Comparison of ENCODE assay signal across 11 mouse cellular contexts in genomic region chr5:135987248-135987647, GRCm38 (mm10). TPM values are rescaled to one million over a fixed set of nuclear protein-coding genes. Genes with fewer than 3 reads are reported as not detected.
DNase-seq lines count a peak whose midpoint lies in the region; ATAC-seq and TF ChIP-seq lines count a peak whose summit lies in the region.
"Had no signal": no experiment of that assay in that cellular context is flagged by ENCODE, and none has a peak within 500 bp of the region (broad histone marks: within the 10 kb centered on the region; RNA-seq: fewer than 3 reads in every experiment).

No protein-coding gene starts in this region.

- H3K4me1 ChIP-seq in liver, postnatal 0 days (ENCODE audit: insufficient read depth) = peaks cover 3% of the 10 kb centered on the region
- H3K4me1 ChIP-seq in CH12.LX (ENCODE audit: control insufficient read depth in 1 of 2, insufficient read depth in 2 of 2) = peaks cover 11 to 30% of the 10 kb centered on the region in 2 experiments
- H3K4me1 ChIP-seq in embryonic facial prominence, embryonic 10.5 days = no peaks in the 10 kb centered on the region
- H3K4me1 ChIP-seq in forebrain, embryonic 11.5 days (replicated peaks; ENCODE audit: control insufficient read depth, insufficient read depth, low read length) = no peaks in the 10 kb centered on the region

- dilution Hi-C loops in CH12.LX (cut with MboI; ENCODE audit: extremely low pct_ligation_motif_present, extremely low pct_unique_long_range_greater_than_20kb, low sequenced_read_pairs) = no loop called here

- TF ChIP-seq CTCF in liver, postnatal 0 days (IDR thresholded peaks at IDR 0.05; ENCODE audit: low read depth) = peak; percentile 58
- TF ChIP-seq CTCF in CH12.LX (conservative IDR thresholded peaks at IDR 0.05 in 1 of 2, IDR thresholded peaks at IDR 0.05 in 1 of 2; ENCODE audit: low read depth in 2 of 2, low read length in 2 of 2) = peak; percentile 29 to 83; a peak in 2 of 4 replicates

- ATAC-seq in liver, postnatal 0 days = no peak
- ATAC-seq in forebrain, embryonic 11.5 days (replicated peaks; ENCODE audit: low FRiP score) = no peak

- H3K9me3 ChIP-seq in liver, postnatal 0 days (ENCODE audit: low read length) = no peaks in the 10 kb centered on the region
- no peaks in the 10 kb centered on the region for H3K9me3 ChIP-seq in CH12.LX (replicated peaks; ENCODE audit: low read length)
- no peaks in the 10 kb centered on the region for H3K9me3 ChIP-seq in embryonic facial prominence, embryonic 10.5 days
- no peaks in the 10 kb centered on the region for H3K9me3 ChIP-seq in forebrain, embryonic 11.5 days (ENCODE audit: control insufficient read depth, low read length)
- H3K9me3 ChIP-seq: megakaryocyte, embryonic 14.5 days had no signal

- no peak overlapping the region for H3K4me3 ChIP-seq in liver, postnatal 0 days (ENCODE audit: low read depth, low read length)
- H3K4me3 ChIP-seq in CH12.LX (replicated peaks in 1 of 3; ENCODE audit: low read depth in 2 of 3, low read length in 2 of 3, poor library complexity in 1 of 3) = no peak overlapping the region
- H3K4me3 ChIP-seq in embryonic facial prominence, embryonic 10.5 days = no peak overlapping the region
- no peak overlapping the region for H3K4me3 ChIP-seq in forebrain, embryonic 11.5 days (ENCODE audit: low read depth, low read length)
- H3K4me3 ChIP-seq: megakaryocyte, embryonic 14.5 days had no signal

- no peak overlapping the region for H3K4me2 ChIP-seq in liver, postnatal 0 days (ENCODE audit: low read depth, low read length)
- H3K4me2 ChIP-seq in CH12.LX (ENCODE audit: insufficient read depth, low read depth, poor library complexity, severe bottlenecking) = no peak overlapping the region
- H3K4me2 ChIP-seq in forebrain, embryonic 11.5 days (ENCODE audit: low read depth, low read length, severe bottlenecking) = no peak overlapping the region

- TF ChIP-seq POLR2A in CH12.LX (IDR thresholded peaks at IDR 0.05; ENCODE audit: low read depth, low read length) = no peak

- H3K9ac ChIP-seq in liver, postnatal 0 days (replicated peaks) = no peak overlapping the region
- no peak overlapping the region for H3K9ac ChIP-seq in CH12.LX (ENCODE audit: insufficient read depth, low read depth)
- no peak overlapping the region for H3K9ac ChIP-seq in forebrain, embryonic 11.5 days (ENCODE audit: low read length)

- 51% methylated on average over 11 of the region's 11 CpGs for WGBS in liver, postnatal 0 days (ENCODE audit: insufficient replicate concordance)
- WGBS in embryonic facial prominence, embryonic 10.5 days = 70% methylated on average over 11 of the region's 11 CpGs
- 69% methylated on average over 11 of the region's 11 CpGs for WGBS in forebrain, embryonic 11.5 days

- TF ChIP-seq EP300 in liver, postnatal 0 days (IDR thresholded peaks at IDR 0.05; ENCODE audit: low read depth) = no peak
- no peak for TF ChIP-seq EP300 in CH12.LX (IDR thresholded peaks at IDR 0.05; ENCODE audit: low read length)

- no peaks in the 10 kb centered on the region for H3K27me3 ChIP-seq in liver, postnatal 0 days (ENCODE audit: insufficient read depth, low read length)
- no peaks in the 10 kb centered on the region for H3K27me3 ChIP-seq in CH12.LX (replicated peaks)
- no peaks in the 10 kb centered on the region for H3K27me3 ChIP-seq in embryonic facial prominence, embryonic 10.5 days (replicated peaks; ENCODE audit: low read depth, poor library complexity, severe bottlenecking)
- no peaks in the 10 kb centered on the region for H3K27me3 ChIP-seq in forebrain, embryonic 11.5 days (ENCODE audit: control insufficient read depth, insufficient read depth, low read length)

- peak; percentile 85 for TF ChIP-seq RAD21 in CH12.LX (IDR thresholded peaks at IDR 0.05; ENCODE audit: low read depth, low read length)

- no peak overlapping the region for H3K27ac ChIP-seq in liver, postnatal 0 days (ENCODE audit: low read depth)
- no peak overlapping the region for H3K27ac ChIP-seq in CH12.LX (ENCODE audit: insufficient read depth, low read depth)
- no peak overlapping the region for H3K27ac ChIP-seq in embryonic facial prominence, embryonic 10.5 days (replicated peaks)
- no peak overlapping the region for H3K27ac ChIP-seq in forebrain, embryonic 11.5 days (ENCODE audit: low read depth, low read length)

- no peaks in the 10 kb centered on the region for H3K36me3 ChIP-seq in liver, postnatal 0 days (replicated peaks; ENCODE audit: insufficient read depth, low read length)
- no peaks in the 10 kb centered on the region for H3K36me3 ChIP-seq in CH12.LX (replicated peaks in 1 of 2; ENCODE audit: control insufficient read depth in 1 of 2, insufficient read depth in 1 of 2, low read length in 1 of 2)
- no peaks in the 10 kb centered on the region for H3K36me3 ChIP-seq in embryonic facial prominence, embryonic 10.5 days (replicated peaks)
- H3K36me3 ChIP-seq in forebrain, embryonic 11.5 days (ENCODE audit: control insufficient read depth, insufficient read depth, low read length) = no peaks in the 10 kb centered on the region

- peak; percentile 75 for DNase-seq in heart, adult 11 months
- no peak for DNase-seq in heart, adult 9 months (ENCODE audit: low spot score in 2 of 2)
- no peak for DNase-seq in liver, postnatal 0 days
- DNase-seq in liver (no peak), CH12.LX (ENCODE audit: extremely low read depth) (peak; percentile 68)
- DNase-seq in embryonic facial prominence, embryonic 10.5 days (ENCODE audit: low spot score) = peak; percentile 46
- no peak for DNase-seq in testis, postnatal 10 days (ENCODE audit: low spot score)
- no peak for DNase-seq in forebrain, embryonic 11.5 days (ENCODE audit: low spot score)

- no peaks in the 10 kb centered on the region for H3K79me2 ChIP-seq in CH12.LX (replicated peaks; ENCODE audit: control insufficient read depth, extremely low read depth, insufficient read depth, poor library complexity, severe bottlenecking)

- in situ Hi-C loops in CH12.LX (cut with MboI; ENCODE audit: low pct_ligation_motif_present, low pct_unique_long_range_greater_than_20kb, low sequenced_read_pairs) = loop anchor here (10.0 kb wide), 1 partner anchor 188 kb away; the partner anchor contains the start of gene Orai2

TF ChIP-seq in CH12.LX, 34 proteins besides CTCF, POLR2A, EP300 and RAD21:
- TF ChIP-seq USF2 (conservative IDR thresholded peaks at IDR 0.05; ENCODE audit: low read depth, low read length) (no peak), SMC3 (IDR thresholded peaks at IDR 0.05; ENCODE audit: low read depth, low read length) (peak; percentile 79), ZC3H11A (IDR thresholded peaks at IDR 0.05; ENCODE audit: low read depth, low read length) (peak; percentile 57; the same call in 1 of the 2 replicates), MXI1 (IDR thresholded peaks at IDR 0.05; ENCODE audit: low read depth, low read length) (0 out of 2 replicates have a peak, but pooled peaks have one; percentile 48), ETS1 (conservative IDR thresholded peaks at IDR 0.05; ENCODE audit: low read depth, low read length) (no peak), ELF1 (IDR thresholded peaks at IDR 0.05; ENCODE audit: low read depth, low read length) (0 out of 2 replicates have a peak, but pooled peaks have one; percentile 24), NRF1 (IDR thresholded peaks at IDR 0.05; ENCODE audit: low read depth, low read length) (no peak)

RNA-seq across cellular contexts. Expression of gene Zp3, which starts 7.3 kb away (rescaled TPM):
- not detected in 2 replicates for polyA plus RNA-seq in liver, postnatal 0 days (2015; fragmentation: Nextera tagmentation; extraction: Ambion mirVana)
- total RNA-seq in CH12.LX (2012; rRNA removed) = 0.13 TPM in 1 of 2 replicates, not detected in the other
- total RNA-seq in CH12.LX (2014; rRNA removed) = not detected in 2 replicates
- polyA plus RNA-seq in CH12.LX (2012; ENCODE audit: insufficient read length, low read depth) = not detected in 2 replicates
- polyA plus RNA-seq in embryonic facial prominence, embryonic 10.5 days (2016; fragmentation: Nextera tagmentation; extraction: Ambion mirVana) = not detected in 2 replicates
- not detected in 2 replicates for polyA plus RNA-seq in forebrain, embryonic 11.5 days (2014; fragmentation: Nextera tagmentation; extraction: Ambion mirVana)
- total RNA-seq: left cerebral cortex, adult 8-10 months had no signal
- polyA plus RNA-seq: gonadal fat pad, adult 2 months had no signal

RNA-seq across cellular contexts. Expression of gene Dtx2, which starts 7.4 kb away (rescaled TPM):
- polyA plus RNA-seq in liver, postnatal 0 days (2015; fragmentation: Nextera tagmentation; extraction: Ambion mirVana) = 4.8 and 4.9 TPM in 2 replicates
- 20.4 and 22.0 TPM in 2 replicates for total RNA-seq in CH12.LX (2012; rRNA removed)
- total RNA-seq in CH12.LX (2014; rRNA removed) = 14.0 and 16.0 TPM in 2 replicates
- 35.1 and 43.7 TPM in 2 replicates for polyA plus RNA-seq in CH12.LX (2012; ENCODE audit: insufficient read length, low read depth)
- 38.5 and 39.2 TPM in 2 replicates for polyA plus RNA-seq in embryonic facial prominence, embryonic 10.5 days (2016; fragmentation: Nextera tagmentation; extraction: Ambion mirVana)
- polyA plus RNA-seq in forebrain, embryonic 11.5 days (2014; fragmentation: Nextera tagmentation; extraction: Ambion mirVana) = 35.4 and 37.0 TPM in 2 replicates

RNA-seq across cellular contexts. Expression of gene Ssc4d, which starts 12.9 kb away (rescaled TPM):
- polyA plus RNA-seq in liver, postnatal 0 days (2015; fragmentation: Nextera tagmentation; extraction: Ambion mirVana) = 1.7 and 1.9 TPM in 2 replicates
- total RNA-seq in CH12.LX (2012; rRNA removed) (1.7 and 2.0 TPM in 2 replicates), CH12.LX (2014; rRNA removed) (1.8 and 2.9 TPM in 2 replicates)
- 1.8 and 1.9 TPM in 2 replicates for polyA plus RNA-seq in CH12.LX (2012; ENCODE audit: insufficient read length, low read depth)
- 3.1 and 4.0 TPM in 2 replicates for polyA plus RNA-seq in embryonic facial prominence, embryonic 10.5 days (2016; fragmentation: Nextera tagmentation; extraction: Ambion mirVana)
- 1.2 and 1.5 TPM in 2 replicates for polyA plus RNA-seq in forebrain, embryonic 11.5 days (2014; fragmentation: Nextera tagmentation; extraction: Ambion mirVana)

RNA-seq across cellular contexts. Expression of gene Upk3b, which starts 51.0 kb away (rescaled TPM):
- polyA plus RNA-seq in liver, postnatal 0 days (2015; fragmentation: Nextera tagmentation; extraction: Ambion mirVana) = 4.0 and 4.7 TPM in 2 replicates
- total RNA-seq in CH12.LX (2012; rRNA removed) (not detected in 2 replicates), CH12.LX (2014; rRNA removed) (not detected in 2 replicates)
- 0.09 TPM in 1 of 2 replicates, not detected in the other for polyA plus RNA-seq in CH12.LX (2012; ENCODE audit: insufficient read length, low read depth)
- polyA plus RNA-seq in embryonic facial prominence, embryonic 10.5 days (2016; fragmentation: Nextera tagmentation; extraction: Ambion mirVana) = 0.32 and 0.78 TPM in 2 replicates
- polyA plus RNA-seq in forebrain, embryonic 11.5 days (2014; fragmentation: Nextera tagmentation; extraction: Ambion mirVana) = not detected in 2 replicates
- total RNA-seq: left cerebral cortex, adult 8-10 months had no signal

RNA-seq across cellular contexts. Expression of gene Ywhag, which starts 52.8 kb away (rescaled TPM):
- 56.7 and 66.8 TPM in 2 replicates for polyA plus RNA-seq in liver, postnatal 0 days (2015; fragmentation: Nextera tagmentation; extraction: Ambion mirVana)
- total RNA-seq in CH12.LX (2012; rRNA removed) (77.3 and 89.2 TPM in 2 replicates), CH12.LX (2014; rRNA removed) (46.4 and 55.3 TPM in 2 replicates)
- 233 and 239 TPM in 2 replicates for polyA plus RNA-seq in CH12.LX (2012; ENCODE audit: insufficient read length, low read depth)
- 244 and 257 TPM in 2 replicates for polyA plus RNA-seq in embryonic facial prominence, embryonic 10.5 days (2016; fragmentation: Nextera tagmentation; extraction: Ambion mirVana)
- polyA plus RNA-seq in forebrain, embryonic 11.5 days (2014; fragmentation: Nextera tagmentation; extraction: Ambion mirVana) = 147 and 161 TPM in 2 replicates

Comparison
In these comparisons a context has a peak if more than half of its experiments do, and no peak if none do; other contexts are left out.
1. DNase-seq: peak in heart, adult 11 months (single experiment), CH12.LX (single experiment) and embryonic facial prominence, embryonic 10.5 days (single experiment); none in heart, adult 9 months (0 of 2), liver, postnatal 0 days (single experiment), liver (single experiment), testis, postnatal 10 days (single experiment) and forebrain, embryonic 11.5 days (single experiment).